Mouse (Mus musculus) effector memory CD4-positive, alpha-beta T cell, adult 5 months (primary cell): ENCODE data around the gene Med10. TPM values are rescaled to one million over a fixed set of nuclear protein-coding genes. Genes with fewer than 3 reads are reported as not detected.

Source experiments
- polyA plus RNA-seq: library from polyadenylated mRNA; unstranded; fragments of 100-300 nt; shearing (Covaris generic); gene quantifications from one replicate; pipeline ENCODE4 v1.2.1, GENCODE M21; 2017

The Med10 gene
- polyA plus RNA-seq = 121 TPM

GRCm38 (mm10) chr13:69802095-69802494 lies at the start of gene Med10:
Gene Med10 (plus strand): TSS chr13:69802395.

Other genes with a start within 250 kb of the Med10 start
- gene Srd5a1, start 191.0 kb upstream of the Med10 start, polyA plus RNA-seq = 0.80 TPM
- gene Ube2ql1, start 62.5 kb upstream of the Med10 start, polyA plus RNA-seq = not detected